Mouse (Mus musculus) C2C12 (cell line): ENCODE measurements around the gene Slc44a1.

ENCODE experiments used
- CEBPB ChIP-seq: IDR thresholded peaks from one replicate; pipeline ENCODE4 v1.6.1; 2011; ENCODE audit warnings: low read depth, mild to moderate bottlenecking, control low read depth, moderate library complexity
- CTCF ChIP-seq: IDR thresholded peaks from one replicate; pipeline ENCODE4 v1.5.1; 2011; ENCODE audit not compliant: control insufficient read depth, insufficient read depth, insufficient read length
- MAX ChIP-seq: IDR thresholded peaks from one replicate; pipeline ENCODE4 v1.6.1; 2011; ENCODE audit warnings: mild to moderate bottlenecking, control low read depth
- MYOD1 ChIP-seq: IDR thresholded peaks from one replicate; pipeline ENCODE4 v1.6.1; 2011; ENCODE audit warnings: low read depth; ENCODE audit not compliant: control insufficient read depth, insufficient read length
- MYOG ChIP-seq: IDR thresholded peaks from one replicate; pipeline ENCODE4 v1.6.1; 2011; ENCODE audit not compliant: control insufficient read depth, insufficient read length; ENCODE audit errors: extremely low read depth
- USF1 ChIP-seq: IDR thresholded peaks from one replicate; pipeline ENCODE4 v1.6.1; 2011; ENCODE audit warnings: low read depth, mild to moderate bottlenecking, control low read depth, moderate library complexity

DNA sequence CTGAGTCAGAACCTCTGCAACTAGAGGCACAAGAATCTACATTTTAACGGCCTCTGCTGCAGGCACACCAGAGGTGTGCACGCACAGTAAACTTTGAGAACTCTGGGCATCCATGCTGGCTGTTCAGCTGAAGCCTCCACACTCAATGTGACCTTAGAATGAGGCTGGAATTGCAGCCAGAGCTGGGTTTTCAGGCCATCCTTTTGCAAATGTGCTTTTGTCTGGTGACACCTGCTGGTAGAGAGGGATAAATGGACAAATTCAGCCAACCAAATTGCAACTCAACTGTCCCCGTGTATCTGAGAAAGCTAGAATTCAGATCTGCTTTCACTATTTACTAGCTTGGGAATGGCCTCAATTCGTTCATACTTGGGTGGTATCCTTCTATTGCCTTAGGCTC lies 154.0 kb downstream of the Slc44a1 start:
- TF ChIP-seq MAX (no peak), CTCF (peak; percentile 9), MYOG (no peak), CEBPB (no peak), USF1 (no peak), MYOD1 (no peak)
